Mouse (Mus musculus) thymus, postnatal 14 days (tissue): ENCODE measurements around the gene Gigyf1.

Experiments used
- DNase-seq: peaks from one replicate; pipeline ENCODE4 v3.0.0; 2021

Gene Gigyf1

GRCm38 (mm10) chr5:137535318-137535717 lies 17.0 kb downstream of the Gigyf1 start:
- no peak for DNase-seq

GRCm38 (mm10) chr5:137537461-137537860 lies 19.1 kb downstream of the Gigyf1 start:
- DNase-seq = no peak

GRCm38 (mm10) chr5:137539291-137539801 lies 21.0 kb downstream of the Gigyf1 start:
- no peak for DNase-seq

- DNase-seq = no peak
Measured at GRCm38 (mm10) chr5:137540991-137541390, 22.6 kb downstream of the Gigyf1 start.

GRCm38 (mm10) chr5:137541768-137542540 lies 23.6 kb downstream of the Gigyf1 start:
- DNase-seq = no peak

GRCm38 (mm10) chr5:137544926-137545325 lies 26.6 kb downstream of the Gigyf1 start:
- DNase-seq = no peak

GRCm38 (mm10) chr5:137545596-137545995 lies 27.2 kb downstream of the Gigyf1 start:
- no peak for DNase-seq

- no peak for DNase-seq
Measured at GRCm38 (mm10) chr5:137549840-137550239, 31.5 kb downstream of the Gigyf1 start.

- no peak for DNase-seq
Measured at GRCm38 (mm10) chr5:137551119-137551518, 32.8 kb downstream of the Gigyf1 start.

GRCm38 (mm10) chr5:137553000-137553399 lies 34.7 kb downstream of the Gigyf1 start:
- DNase-seq = no peak

- DNase-seq = peak; percentile 76
Measured at GRCm38 (mm10) chr5:137553411-137553837, 35.1 kb downstream of the Gigyf1 start, which contains the start of gene Actl6b. Gene Actl6b, plus strand, starts transcription at chr5:137553517.

- no peak for DNase-seq
Measured at GRCm38 (mm10) chr5:137553898-137554297, 35.5 kb downstream of the Gigyf1 start.

GRCm38 (mm10) chr5:137561556-137561955 lies 43.2 kb downstream of the Gigyf1 start:
- DNase-seq = no peak

- no peak for DNase-seq
Measured at GRCm38 (mm10) chr5:137562965-137563364, 44.6 kb downstream of the Gigyf1 start.

GRCm38 (mm10) chr5:137565744-137566143 lies 47.4 kb downstream of the Gigyf1 start:
- no peak for DNase-seq

GRCm38 (mm10) chr5:137566416-137566815 lies 48.1 kb downstream of the Gigyf1 start:
- no peak for DNase-seq

- DNase-seq = no peak
Measured at GRCm38 (mm10) chr5:137568223-137568798, 50.0 kb downstream of the Gigyf1 start.

- no peak for DNase-seq
Measured at GRCm38 (mm10) chr5:137569031-137569430, 50.7 kb downstream of the Gigyf1 start.

- DNase-seq = peak; percentile 63
Measured at GRCm38 (mm10) chr5:137569665-137570064, 51.3 kb downstream of the Gigyf1 start, which contains the start of gene Tfr2. Gene Tfr2, plus strand, starts transcription at chr5:137569840.

- DNase-seq = no peak
Measured at GRCm38 (mm10) chr5:137570181-137570580, 51.8 kb downstream of the Gigyf1 start.

- DNase-seq = no peak
Measured at GRCm38 (mm10) chr5:137570691-137571586, 52.6 kb downstream of the Gigyf1 start.

- no peak for DNase-seq
Measured at GRCm38 (mm10) chr5:137574470-137574901, 56.1 kb downstream of the Gigyf1 start.
